Mouse (Mus musculus) heart, adult 2 months (tissue): Measurements from ENCODE around the gene Bcl2a1a.
"Not testable (repeated sequence)": the region's sequence is repeated elsewhere in the genome, so short reads cannot be mapped to it uniquely, and the experiment has no call there.

Source experiments
- CTCF ChIP-seq: fragments of 200-600 bp; IDR thresholded peaks from 2 replicates; pipeline ENCODE4 v1.8.1; 2022; ENCODE audit warnings: antibody characterized with exemption, mild to moderate bottlenecking, moderate library complexity
- EP300 ChIP-seq: fragments of 200-500 bp; IDR thresholded peaks from 2 replicates; pipeline ENCODE4 v1.6.1; 2011; ENCODE audit warnings: low read depth, low read length, control low read depth; ENCODE audit not compliant: insufficient read depth
- POLR2A ChIP-seq: fragments of 200-500 bp; IDR thresholded peaks from 2 replicates; pipeline ENCODE4 v1.6.1; 2011; ENCODE audit warnings: mild to moderate bottlenecking, low read depth, low read length, control low read depth; ENCODE audit not compliant: insufficient read depth

DNA sequence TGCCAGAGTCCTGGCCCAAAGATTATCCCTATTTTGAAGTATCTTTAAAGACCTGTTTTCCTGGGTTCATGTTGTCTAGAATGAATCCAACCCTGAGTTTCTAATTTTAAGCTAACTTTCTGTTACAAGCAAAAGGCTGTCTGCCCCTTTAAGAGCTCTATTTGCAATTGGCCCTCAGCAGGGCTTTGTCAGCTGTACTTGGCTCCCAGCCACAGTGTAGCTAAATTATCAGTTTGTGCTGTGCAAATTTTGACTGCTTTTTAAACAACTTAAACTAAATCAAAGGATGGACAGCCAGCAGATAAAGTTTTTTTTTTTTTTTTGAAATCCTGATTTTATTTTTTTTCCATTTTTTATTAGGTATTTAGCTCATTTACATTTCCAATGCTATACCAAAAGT, 44.8 kb downstream of the Bcl2a1a start:
- not testable (repeated sequence) for TF ChIP-seq CTCF, POLR2A, EP300
